Comparison of ENCODE assay signal across 8 mouse cellular contexts in the genomic region with DNA sequence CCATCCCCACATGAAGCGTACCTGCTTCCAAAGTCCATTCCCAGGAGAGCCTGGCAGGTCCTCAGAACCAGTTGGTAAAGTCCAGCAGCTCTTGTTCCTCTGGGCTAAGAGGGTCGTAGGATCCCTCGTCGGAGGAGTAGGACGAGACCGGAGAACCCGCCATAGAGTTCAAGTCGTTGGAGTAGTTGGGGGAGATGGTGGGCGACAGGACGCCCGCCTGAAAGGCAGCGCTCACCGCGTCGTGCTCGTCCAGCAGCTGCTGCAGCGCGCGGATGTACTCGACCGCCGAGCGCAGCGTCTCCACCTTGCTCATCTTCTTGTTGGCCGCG. TPM values are rescaled to one million over a fixed set of nuclear protein-coding genes. Genes with fewer than 3 reads are reported as not detected.
DNase-seq lines count a peak whose midpoint lies in the region; ATAC-seq and TF ChIP-seq lines count a peak whose summit lies in the region.

No protein-coding gene starts in this region.

- TF ChIP-seq CTCF in cerebellum, adult 2 months (IDR thresholded peaks at IDR 0.05; ENCODE audit: borderline replicate concordance, insufficient read depth, low read depth, low read length) = no peak
- TF ChIP-seq CTCF in lung, adult 2 months (IDR thresholded peaks at IDR 0.05; ENCODE audit: insufficient read depth, low read length) = no peak

- DNase-seq in cerebellum, adult 2 months = no peak
- DNase-seq in cerebellum, postnatal 36 days = no peak
- no peak for DNase-seq in lung, adult 2 months
- no peak for DNase-seq in limb, embryonic 10.5 days (ENCODE audit: low spot score)
- no peak for DNase-seq in spleen, adult 18-20 months
- DNase-seq in layer of hippocampus, postnatal 14 days (ENCODE audit: low spot score in 2 of 2) = no peak

- no peaks in the 10 kb centered on the region for H3K36me3 ChIP-seq in lung, embryonic 16.5 days (ENCODE audit: control insufficient read depth, insufficient read depth, low read length)
- H3K36me3 ChIP-seq in limb, embryonic 10.5 days = no peaks in the 10 kb centered on the region
- H3K36me3 ChIP-seq in neural tube, embryonic 15.5 days = no peaks in the 10 kb centered on the region

- no peak overlapping the region for H3K27ac ChIP-seq in cerebellum, adult 2 months (ENCODE audit: insufficient read depth, low read length)
- H3K27ac ChIP-seq in lung, embryonic 16.5 days (ENCODE audit: low read length) = no peak overlapping the region
- no peak overlapping the region for H3K27ac ChIP-seq in limb, embryonic 10.5 days
- peak overlapping the region; percentile 85 for H3K27ac ChIP-seq in neural tube, embryonic 15.5 days (replicated peaks)

- H3K9ac ChIP-seq in lung, embryonic 16.5 days (ENCODE audit: low read length) = no peak overlapping the region
- H3K9ac ChIP-seq in neural tube, embryonic 15.5 days (replicated peaks) = peak overlapping the region; percentile 79

- H3K27me3 ChIP-seq in cerebellum, adult 2 months (ENCODE audit: control insufficient read depth, insufficient read depth, low read length) = no peaks in the 10 kb centered on the region; the same call in 1 of the 2 replicates
- peaks cover 86% of the 10 kb centered on the region for H3K27me3 ChIP-seq in lung, embryonic 16.5 days (ENCODE audit: control insufficient read depth, insufficient read depth, low read depth, low read length)
- peaks cover 99% of the 10 kb centered on the region for H3K27me3 ChIP-seq in limb, embryonic 10.5 days (ENCODE audit: low read depth, poor library complexity, severe bottlenecking)
- H3K27me3 ChIP-seq in neural tube, embryonic 15.5 days (replicated peaks) = peaks cover 18% of the 10 kb centered on the region; the same call in 1 of the 2 replicates

- TF ChIP-seq POLR2A in cerebellum, adult 2 months (IDR thresholded peaks at IDR 0.05; ENCODE audit: borderline replicate concordance, insufficient read depth, low read length) = no peak
- no peak for TF ChIP-seq POLR2A in lung, adult 2 months (IDR thresholded peaks at IDR 0.05; ENCODE audit: borderline replicate concordance, extremely low read depth, low read depth, low read length)

- H3K4me1 ChIP-seq in cerebellum, adult 2 months (ENCODE audit: control insufficient read depth, insufficient read depth, low read length) = no peaks in the 10 kb centered on the region
- peaks cover 12% of the 10 kb centered on the region; the same call in 1 of the 2 replicates for H3K4me1 ChIP-seq in lung, embryonic 16.5 days (replicated peaks; ENCODE audit: control insufficient read depth, insufficient read depth, low read length)
- H3K4me1 ChIP-seq in lung, adult 2 months (ENCODE audit: control insufficient read depth, insufficient read depth, low read length) = no peaks in the 10 kb centered on the region; the same call in 1 of the 2 replicates
- H3K4me1 ChIP-seq in limb, embryonic 10.5 days = peaks cover 41% of the 10 kb centered on the region
- peaks cover 54% of the 10 kb centered on the region for H3K4me1 ChIP-seq in neural tube, embryonic 15.5 days

- H3K4me2 ChIP-seq in lung, embryonic 16.5 days (ENCODE audit: low read depth, low read length) = peak overlapping the region; percentile 97
- peak overlapping the region; percentile 94 for H3K4me2 ChIP-seq in neural tube, embryonic 15.5 days

- ATAC-seq in lung, embryonic 16.5 days (ENCODE audit: low read depth) = peak; percentile 10; the same call in 1 of the 2 replicates
- no peak for ATAC-seq in neural tube, embryonic 15.5 days (ENCODE audit: low FRiP score)

- under 1% methylated on average over 26 of the region's 26 CpGs for WGBS in cerebellum, adult 2 months
- under 1% methylated on average over 26 of the region's 26 CpGs for WGBS in lung, embryonic 16.5 days
- 1% methylated on average over 26 of the region's 26 CpGs for WGBS in lung, adult 2 months
- WGBS in limb, embryonic 10.5 days = 0% methylated on average over 26 of the region's 26 CpGs
- WGBS in neural tube, embryonic 15.5 days = under 1% methylated on average over 26 of the region's 26 CpGs

- peak overlapping the region; percentile 14 for H3K4me3 ChIP-seq in cerebellum, adult 2 months (replicated peaks; ENCODE audit: insufficient read depth, low read depth, low read length)
- peak overlapping the region; percentile 63 for H3K4me3 ChIP-seq in lung, embryonic 16.5 days (ENCODE audit: low read length)
- H3K4me3 ChIP-seq in lung, adult 2 months (replicated peaks; ENCODE audit: extremely low read depth, low read depth, low read length) = no peak overlapping the region
- peak overlapping the region; percentile 65 for H3K4me3 ChIP-seq in limb, embryonic 10.5 days
- peak overlapping the region; percentile 74 for H3K4me3 ChIP-seq in neural tube, embryonic 15.5 days (replicated peaks)

- peaks cover 4% of the 10 kb centered on the region for H3K9me3 ChIP-seq in lung, embryonic 16.5 days (ENCODE audit: control insufficient read depth, low read length)
- no peaks in the 10 kb centered on the region for H3K9me3 ChIP-seq in limb, embryonic 10.5 days (replicated peaks)
- H3K9me3 ChIP-seq in neural tube, embryonic 15.5 days (replicated peaks) = no peaks in the 10 kb centered on the region

RNA-seq across cellular contexts. Expression of gene Ascl1, which starts 1.2 kb away (rescaled TPM):
- polyA plus RNA-seq in cerebellum, adult 2 months (2012; rRNA removed) = 2.4 and 2.6 TPM in 2 replicates
- polyA plus RNA-seq in lung, embryonic 16.5 days (2015; fragmentation: Nextera tagmentation; extraction: Ambion mirVana) = 0.75 and 0.99 TPM in 2 replicates
- 0.98 and 1.5 TPM in 2 replicates for polyA plus RNA-seq in lung, adult 2 months (2012; rRNA removed)
- 0.14 and 0.15 TPM in 2 replicates for polyA plus RNA-seq in limb, embryonic 10.5 days (2016; fragmentation: Nextera tagmentation; extraction: Ambion mirVana)
- polyA plus RNA-seq in neural tube, embryonic 15.5 days (2015; fragmentation: Nextera tagmentation; extraction: Ambion mirVana) = 5.2 and 7.4 TPM in 2 replicates
- total RNA-seq in layer of hippocampus, postnatal 14 days (2021) = 1 to 10 TPM; 7.3 to 8.0 TPM

RNA-seq across cellular contexts. Expression of gene Pah, which starts 29.3 kb away (rescaled TPM):
- 0.13 and 0.20 TPM in 2 replicates for polyA plus RNA-seq in cerebellum, adult 2 months (2012; rRNA removed)
- 0.16 and 0.73 TPM in 2 replicates for polyA plus RNA-seq in lung, embryonic 16.5 days (2015; fragmentation: Nextera tagmentation; extraction: Ambion mirVana)
- 0.25 TPM in 1 of 2 replicates, not detected in the other for polyA plus RNA-seq in lung, adult 2 months (2012; rRNA removed)
- polyA plus RNA-seq in limb, embryonic 10.5 days (2016; fragmentation: Nextera tagmentation; extraction: Ambion mirVana) = not detected in 2 replicates
- polyA plus RNA-seq in neural tube, embryonic 15.5 days (2015; fragmentation: Nextera tagmentation; extraction: Ambion mirVana) = 0.36 TPM in 1 of 2 replicates, not detected in the other
- not detected for total RNA-seq in layer of hippocampus, postnatal 14 days (2021)
